Mouse (Mus musculus) heart, embryonic 16.5 days (tissue): Measurements from ENCODE around the gene Borcs7. TPM values are rescaled to one million over a fixed set of nuclear protein-coding genes. Genes with fewer than 3 reads are reported as not detected.

ENCODE experiments used
- ATAC-seq: fragments of 200-750 bp; cut with Nextera tagmentation; replicated peaks from 2 replicates; pipeline ENCODE4 v1.8.0; 2017; ENCODE audit warnings: moderate number of reproducible peaks; ENCODE audit not compliant: insufficient read depth, low FRiP score; ENCODE audit errors: extremely low read depth
- H3K27ac ChIP-seq: fragments of 300-500 bp; sonication (generic); 2 replicates; pipeline ENCODE4 v1.5.1; 2014; ENCODE audit warnings: mild to moderate bottlenecking, low read length, control low read depth, moderate library complexity
- H3K27me3 ChIP-seq: fragments of 300-500 bp; sonication (generic); 2 replicates; pipeline ENCODE4 v1.6.1; 2014; ENCODE audit warnings: low read length, mixed read lengths; ENCODE audit not compliant: control insufficient read depth, insufficient read depth
- H3K36me3 ChIP-seq: fragments of 300-500 bp; sonication (generic); 2 replicates; pipeline ENCODE4 v1.6.1; 2014; ENCODE audit not compliant: control insufficient read depth, insufficient read depth
- H3K4me1 ChIP-seq: fragments of 300-500 bp; sonication (generic); 2 replicates; pipeline ENCODE4 v1.6.1; 2014; ENCODE audit warnings: low read length, mixed read lengths; ENCODE audit not compliant: control insufficient read depth, insufficient read depth
- H3K4me2 ChIP-seq: fragments of 300-500 bp; sonication (generic); 2 replicates; pipeline ENCODE4 v1.6.1; 2014; ENCODE audit warnings: low read depth, mild to moderate bottlenecking, control low read depth, low read length
- H3K4me3 ChIP-seq: fragments of 300-500 bp; sonication (generic); 2 replicates; pipeline ENCODE4 v1.5.1; 2014; ENCODE audit warnings: mild to moderate bottlenecking, control low read depth, low read length
- H3K9ac ChIP-seq: fragments of 300-500 bp; sonication (generic); 2 replicates; pipeline ENCODE4 v1.6.1; 2014; ENCODE audit warnings: low read length, control low read depth
- H3K9me3 ChIP-seq: fragments of 300-500 bp; sonication (generic); replicated peaks from 2 replicates; pipeline ENCODE4 v1.6.1; 2016; ENCODE audit warnings: low read length; ENCODE audit not compliant: control insufficient read depth
- WGBS: fragments of 180-500 bp; shearing (Covaris S2); extraction: QIAGEN DNeasy Blood & Tissue Kit; methylation state at CpG from one replicate; pipeline ENCODE4 v1.1.7; 2014; 5-methylcytosine and 5-hydroxymethylcytosine counted together
- polyA plus RNA-seq: library from polyadenylated mRNA; unstranded; fragments of >200 nt; fragmentation: Nextera tagmentation; extraction: Ambion mirVana; gene quantifications from 2 replicates; pipeline ENCODE4 v1.2.1, GENCODE M21; 2015

Gene Borcs7
- polyA plus RNA-seq, 1 experiment from 2014 or later, result 13.7 TPM

- ATAC-seq, result no peak
- Histone ChIP-seq H3K4me3 (no peak overlapping the region), H3K4me2 (no peak overlapping the region), H3K36me3 (0 out of 2 replicates have a peak, but pooled peaks cover 4% of the 10 kb centered on the region), H3K9ac (no peak overlapping the region), H3K4me1 (no peaks in the 10 kb centered on the region), H3K27ac (no peak overlapping the region), H3K9me3 (no peaks in the 10 kb centered on the region), H3K27me3 (peaks cover 2% of the 10 kb centered on the region; the same call in 1 of the 2 replicates)
- 69% methylated on average over 10 of the region's 10 CpGs for WGBS
Measured at GRCm38 (mm10) chr19:46699011-46699481, 9.3 kb downstream of the Borcs7 start.

GRCm38 (mm10) chr19:46701156-46701555, 11.4 kb downstream of the Borcs7 start:
- Histone ChIP-seq H3K27me3 (peaks cover 2% of the 10 kb centered on the region; the same call in 1 of the 2 replicates), H3K9ac (no peak overlapping the region), H3K36me3 (0 out of 2 replicates have a peak, but pooled peaks cover 4% of the 10 kb centered on the region), H3K9me3 (no peaks in the 10 kb centered on the region), H3K4me3 (no peak overlapping the region), H3K27ac (no peak overlapping the region), H3K4me1 (peaks cover 3% of the 10 kb centered on the region; the same call in 1 of the 2 replicates), H3K4me2 (no peak overlapping the region)
- ATAC-seq, result no peak
- WGBS, result 79% methylated on average over 9 of the region's 9 CpGs

- peaks cover 11% of the 10 kb centered on the region; the same call in 1 of the 2 replicates for H3K4me1 ChIP-seq
- H3K27ac ChIP-seq, result no peak overlapping the region
- peaks cover 2% of the 10 kb centered on the region; the same call in 1 of the 2 replicates for H3K27me3 ChIP-seq
- no peak overlapping the region for H3K4me3 ChIP-seq
- no peak for ATAC-seq
- H3K9me3 ChIP-seq, result no peaks in the 10 kb centered on the region
- H3K9ac ChIP-seq, result no peak overlapping the region
- WGBS, result 39% methylated on average over 7 of the region's 7 CpGs
- no peak overlapping the region for H3K4me2 ChIP-seq
- H3K36me3 ChIP-seq, result peaks cover 4% of the 10 kb centered on the region; the same call in 1 of the 2 replicates
Measured at GRCm38 (mm10) chr19:46705779-46706495, 16.2 kb downstream of the Borcs7 start.

- H3K27ac ChIP-seq, result no peak overlapping the region
- 53% methylated on average over 9 of the region's 9 CpGs for whole genome bisulfite sequencing
- no peak for ATAC-seq
- H3K9me3 ChIP-seq, result no peaks in the 10 kb centered on the region
- H3K36me3 ChIP-seq, result peaks cover 3% of the 10 kb centered on the region; the same call in 1 of the 2 replicates
- H3K4me1 ChIP-seq, result peaks cover 11% of the 10 kb centered on the region; the same call in 1 of the 2 replicates
- peaks cover 2% of the 10 kb centered on the region; the same call in 1 of the 2 replicates for H3K27me3 ChIP-seq
- peak overlapping the region; percentile 81 for H3K4me2 ChIP-seq
- peak overlapping the region; percentile 59 for H3K4me3 ChIP-seq
- H3K9ac ChIP-seq, result peak overlapping the region; percentile 75; the same call in 1 of the 2 replicates
Measured at GRCm38 (mm10) chr19:46706540-46707295, 17.0 kb downstream of the Borcs7 start.

- H3K9ac ChIP-seq, result peak within 1 kb of the TSS; percentile 75
- 5% methylated on average over 31 of the region's 31 CpGs for WGBS
- H3K4me3 ChIP-seq, result peak within 1 kb of the TSS; percentile 59
- peak within 1 kb of the TSS; percentile 73 for H3K27ac ChIP-seq
- peak within 1 kb of the TSS; percentile 81 for H3K4me2 ChIP-seq
- H3K36me3 ChIP-seq, result peaks cover 3% of the 10 kb centered on the region; the same call in 1 of the 2 replicates
- ATAC-seq, result peak; percentile 68
- peaks cover 2% of the 10 kb centered on the region; the same call in 1 of the 2 replicates for H3K27me3 ChIP-seq
- H3K4me1 ChIP-seq, result peaks cover 11% of the 10 kb centered on the region; the same call in 1 of the 2 replicates
- H3K9me3 ChIP-seq, result no peaks in the 10 kb centered on the region
Measured at GRCm38 (mm10) chr19:46707296-46708151, 17.8 kb downstream of the Borcs7 start, which contains the start of gene As3mt. Gene As3mt, plus strand, starts transcription at chr19:46707458.

GRCm38 (mm10) chr19:46710614-46711013, 20.9 kb downstream of the Borcs7 start:
- no peak for ATAC-seq
- Histone ChIP-seq H3K9me3 (no peaks in the 10 kb centered on the region), H3K27me3 (no peaks in the 10 kb centered on the region), H3K4me2 (no peak overlapping the region), H3K4me1 (peaks cover 10% of the 10 kb centered on the region; the same call in 1 of the 2 replicates), H3K27ac (no peak overlapping the region), H3K36me3 (peaks cover 3% of the 10 kb centered on the region; the same call in 1 of the 2 replicates), H3K4me3 (no peak overlapping the region), H3K9ac (no peak overlapping the region)
- 79% methylated on average over 4 of the region's 4 CpGs for WGBS

GRCm38 (mm10) chr19:46714234-46714633, 24.5 kb downstream of the Borcs7 start:
- H3K27ac ChIP-seq, result no peak overlapping the region
- H3K9ac ChIP-seq, result no peak overlapping the region
- H3K27me3 ChIP-seq, result no peaks in the 10 kb centered on the region
- no peak for ATAC-seq
- H3K4me1 ChIP-seq, result no peaks in the 10 kb centered on the region
- no peak overlapping the region for H3K4me2 ChIP-seq
- WGBS, result 89% methylated on average over 8 of the region's 8 CpGs
- H3K9me3 ChIP-seq, result peaks cover 6% of the 10 kb centered on the region
- no peak overlapping the region for H3K4me3 ChIP-seq
- peaks cover 15% of the 10 kb centered on the region for H3K36me3 ChIP-seq

- 83% methylated on average over 8 of the region's 8 CpGs for WGBS
- H3K4me3 ChIP-seq, result no peak overlapping the region
- no peaks in the 10 kb centered on the region for H3K27me3 ChIP-seq
- no peaks in the 10 kb centered on the region for H3K4me1 ChIP-seq
- H3K27ac ChIP-seq, result no peak overlapping the region
- no peak overlapping the region for H3K9ac ChIP-seq
- no peak overlapping the region for H3K4me2 ChIP-seq
- no peak for ATAC-seq
- H3K9me3 ChIP-seq, result peaks cover 6% of the 10 kb centered on the region
- H3K36me3 ChIP-seq, result peaks cover 20% of the 10 kb centered on the region
Measured at GRCm38 (mm10) chr19:46715016-46715415, 25.3 kb downstream of the Borcs7 start.
